ENCODE assay signal across 16 mouse cellular contexts in genomic region chr9:62284266-62284665, GRCm38 (mm10). TPM values are rescaled to one million over a fixed set of nuclear protein-coding genes. Genes with fewer than 3 reads are reported as not detected.
A peak's percentile ranks its signal among the peaks of the same experiment; 100 is the strongest.
DNase-seq lines count a peak whose midpoint lies in the region; ATAC-seq and TF ChIP-seq lines count a peak whose summit lies in the region.
"Had no signal": no experiment of that assay in that cellular context is flagged by ENCODE, and none has a peak within 500 bp of the region (broad histone marks: within the 10 kb centered on the region; RNA-seq: fewer than 3 reads in every experiment).

No protein-coding gene starts in this region.

- DNase-seq in layer of hippocampus, adult 11-12 months (ENCODE audit: low spot score): peak; percentile 66
- DNase-seq in layer of hippocampus, postnatal 10 days (ENCODE audit: low spot score in 2 of 2): no peak
- DNase-seq in left cerebral cortex, adult 18-20 months (ENCODE audit: low spot score in 2 of 2): peak; percentile 88 to 89
- peak; percentile 21 for DNase-seq in right cerebral cortex, postnatal 4 days
- DNase-seq in midbrain, embryonic 11.5 days (ENCODE audit: low spot score, missing footprints): no peak
- no peak for DNase-seq in kidney, adult 18-20 months
- DNase-seq: kidney, postnatal 25 days; liver, embryonic 13.5 days had no signal

- no peak for ATAC-seq in liver, embryonic 12.5 days
- ATAC-seq in midbrain, embryonic 11.5 days (ENCODE audit: low FRiP score): no peak
- ATAC-seq: hindbrain, embryonic 16.5 days had no signal

- H3K4me1 ChIP-seq in cortical plate, adult 2 months (ENCODE audit: control insufficient read depth, insufficient read depth, low read length): peaks cover 6% of the 10 kb centered on the region; the same call in 1 of the 2 replicates
- no peaks in the 10 kb centered on the region for H3K4me1 ChIP-seq in liver, embryonic 12.5 days
- no peaks in the 10 kb centered on the region; the same call in 1 of the 2 replicates for H3K4me1 ChIP-seq in midbrain, embryonic 11.5 days (ENCODE audit: control insufficient read depth, insufficient read depth, low read length)
- H3K4me1 ChIP-seq: heart, embryonic 10.5 days; liver, embryonic 13.5 days; neural tube, embryonic 15.5 days had no signal

- no peaks in the 10 kb centered on the region for H3K9me3 ChIP-seq in liver, embryonic 12.5 days (replicated peaks)
- H3K9me3 ChIP-seq in midbrain, embryonic 11.5 days (ENCODE audit: control insufficient read depth, low read length): no peaks in the 10 kb centered on the region
- H3K9me3 ChIP-seq: heart, embryonic 10.5 days; liver, embryonic 13.5 days; megakaryocyte, embryonic 14.5 days; neural tube, embryonic 15.5 days had no signal

- no peak overlapping the region for H3K4me3 ChIP-seq in cortical plate, adult 2 months (ENCODE audit: insufficient read depth, low read length)
- no peak overlapping the region for H3K4me3 ChIP-seq in liver, embryonic 12.5 days
- H3K4me3 ChIP-seq in midbrain, embryonic 11.5 days (ENCODE audit: low read depth, low read length): no peak overlapping the region
- H3K4me3 ChIP-seq: heart, embryonic 10.5 days; liver, embryonic 13.5 days; megakaryocyte, embryonic 14.5 days; neural tube, embryonic 15.5 days had no signal

- no peak overlapping the region for H3K9ac ChIP-seq in liver, embryonic 12.5 days
- no peak overlapping the region for H3K9ac ChIP-seq in midbrain, embryonic 11.5 days (ENCODE audit: low read length)
- H3K9ac ChIP-seq: liver, embryonic 13.5 days; neural tube, embryonic 15.5 days had no signal

- no peaks in the 10 kb centered on the region for H3K36me3 ChIP-seq in liver, embryonic 12.5 days
- H3K36me3 ChIP-seq in midbrain, embryonic 11.5 days (ENCODE audit: control insufficient read depth, insufficient read depth, low read length): no peaks in the 10 kb centered on the region
- H3K36me3 ChIP-seq: heart, embryonic 10.5 days; liver, embryonic 13.5 days; neural tube, embryonic 15.5 days had no signal

- 0 out of 2 replicates have a peak overlapping the region, but pooled peaks have one; percentile 35 for H3K27ac ChIP-seq in cortical plate, adult 2 months (ENCODE audit: insufficient read depth, low read length)
- H3K27ac ChIP-seq in liver, embryonic 12.5 days: no peak overlapping the region
- no peak overlapping the region for H3K27ac ChIP-seq in midbrain, embryonic 11.5 days (ENCODE audit: low read depth, low read length)
- H3K27ac ChIP-seq: heart, embryonic 10.5 days; liver, embryonic 13.5 days; neural tube, embryonic 15.5 days had no signal

- TF ChIP-seq CTCF in cortical plate, adult 2 months (IDR thresholded peaks at IDR 0.05; ENCODE audit: extremely low read depth, insufficient read depth, low read length): no peak

- H3K27me3 ChIP-seq in liver, embryonic 12.5 days (replicated peaks): no peaks in the 10 kb centered on the region
- H3K27me3 ChIP-seq in midbrain, embryonic 11.5 days (ENCODE audit: control insufficient read depth, insufficient read depth, low read length): no peaks in the 10 kb centered on the region
- H3K27me3 ChIP-seq: liver, embryonic 13.5 days; neural tube, embryonic 15.5 days had no signal

- WGBS in liver, embryonic 12.5 days (ENCODE audit: insufficient replicate concordance): 76% methylated on average over 7 of the region's 7 CpGs
- 79% methylated on average over 7 of the region's 7 CpGs for whole genome bisulfite sequencing in midbrain, embryonic 11.5 days

- TF ChIP-seq POLR2A in cortical plate, adult 2 months (IDR thresholded peaks at IDR 0.05; ENCODE audit: extremely low read depth, insufficient read depth, low read length): no peak

- no peak overlapping the region for H3K4me2 ChIP-seq in liver, embryonic 12.5 days
- no peak overlapping the region for H3K4me2 ChIP-seq in midbrain, embryonic 11.5 days
- H3K4me2 ChIP-seq: liver, embryonic 13.5 days; neural tube, embryonic 15.5 days had no signal

RNA-seq across cellular contexts. Expression of gene Spesp1, which starts 2.3 kb away (rescaled TPM):
- total RNA-seq in layer of hippocampus, postnatal 10 days (2021): under 1 TPM in 1 of 2 experiments, not detected in 1; 0.11 TPM
- not detected in 2 replicates for polyA plus RNA-seq in cortical plate, adult 2 months (2012; rRNA removed)
- not detected for total RNA-seq in left cerebral cortex, adult 18-20 months (2021)
- not detected in 2 replicates for polyA plus RNA-seq in liver, embryonic 12.5 days (2016; fragmentation: Nextera tagmentation; extraction: Ambion mirVana)
- polyA plus RNA-seq in midbrain, embryonic 11.5 days (2014; fragmentation: Nextera tagmentation; extraction: Ambion mirVana): not detected in 2 replicates
- total RNA-seq: common myeloid progenitor, adult 5-6 weeks had no signal
- polyA plus RNA-seq: heart, embryonic 10.5 days; hindbrain, embryonic 16.5 days; liver, embryonic 13.5 days; neural tube, embryonic 15.5 days; stomach, embryonic 14.5 days had no signal

RNA-seq across cellular contexts. Expression of gene Anp32a, which starts 56.8 kb away (rescaled TPM):
- 100 to 1,000 TPM; 224 to 231 TPM for total RNA-seq in layer of hippocampus, postnatal 10 days (2021)
- polyA plus RNA-seq in cortical plate, adult 2 months (2012; rRNA removed): 344 and 411 TPM in 2 replicates
- 100 to 1,000 TPM; 255 to 287 TPM for total RNA-seq in left cerebral cortex, adult 18-20 months (2021)
- polyA plus RNA-seq in liver, embryonic 12.5 days (2016; fragmentation: Nextera tagmentation; extraction: Ambion mirVana): 112 and 122 TPM in 2 replicates
- polyA plus RNA-seq in midbrain, embryonic 11.5 days (2014; fragmentation: Nextera tagmentation; extraction: Ambion mirVana): 194 and 220 TPM in 2 replicates

Comparison
In these comparisons a context has a peak if more than half of its experiments do, and no peak if none do; other contexts are left out.
1. DNase-seq: peak in layer of hippocampus, adult 11-12 months (single experiment), left cerebral cortex, adult 18-20 months (2 of 2) and right cerebral cortex, postnatal 4 days (single experiment); none in layer of hippocampus, postnatal 10 days (0 of 2), midbrain, embryonic 11.5 days (single experiment) and kidney, adult 18-20 months (single experiment).